Mouse (Mus musculus): ENCODE data around the gene Nlrp9c. TPM values are rescaled to one million over a fixed set of nuclear protein-coding genes. Genes with fewer than 3 reads are reported as not detected.
"Not testable (repeated sequence)": the region's sequence is repeated elsewhere in the genome, so short reads cannot be mapped to it uniquely, and the experiment has no call there.

Nlrp9c gene
- not detected for total RNA-seq (2021)
- long read RNA-seq, experiment 1, result 0 reads
- long read RNA-seq, experiment 2, result 0 reads

DNA sequence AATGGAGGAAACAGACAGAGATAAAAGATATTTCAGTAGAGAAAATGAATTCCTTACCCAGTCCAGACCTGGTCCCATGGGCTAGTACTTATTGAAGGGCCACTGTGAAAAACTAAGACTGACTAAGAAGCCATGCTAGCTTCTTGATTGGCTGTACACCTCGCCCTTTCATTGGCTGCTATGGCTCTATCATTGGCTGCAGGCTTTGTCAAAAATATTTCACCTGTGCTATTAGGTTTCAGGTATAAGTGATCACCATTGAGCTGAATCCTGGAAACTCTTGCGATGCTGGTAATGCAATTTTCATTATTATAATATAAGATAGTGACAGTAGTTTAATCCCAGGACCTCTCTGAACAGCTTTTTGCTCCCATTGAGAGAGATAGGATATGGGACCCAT lies at the start of gene Nlrp9c:
Gene Nlrp9c, minus strand, starts transcription at position 101 of the 400 bp plus-strand sequence.
- not testable (repeated sequence) for DNase-seq (ENCODE audit: low spot score in 2 of 2)

- no peak for DNase-seq (ENCODE audit: low spot score in 2 of 2)
These were observed 31.3 kb upstream of the Nlrp9c start, which contains the start of gene Nlrp4a for GRCm38 (mm10) chr7:26434813-26435212. Gene Nlrp4a (plus strand): TSS chr7:26435113.

DNA sequence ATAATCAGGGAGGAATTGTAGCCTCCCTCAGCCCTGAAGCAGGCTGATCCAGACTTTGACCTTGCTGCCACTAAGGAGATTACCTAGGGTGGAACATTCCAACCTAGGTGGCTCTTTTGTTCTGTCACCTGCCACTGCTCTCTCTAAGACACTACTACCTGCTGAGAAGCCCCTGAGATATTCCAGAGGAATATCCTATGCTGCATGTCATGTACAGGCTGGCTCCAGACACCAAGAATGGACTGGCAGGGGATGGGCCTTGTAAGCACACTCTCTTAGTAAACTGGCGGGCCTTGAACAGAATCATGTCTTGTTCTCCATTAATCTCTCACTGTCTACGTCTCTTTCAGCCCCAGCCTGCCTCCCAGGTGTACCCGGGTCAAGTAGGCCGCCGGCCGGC lies 11.7 kb downstream of the Nlrp9c start:
- not testable (repeated sequence) for DNase-seq (ENCODE audit: low spot score in 2 of 2)

- not testable (repeated sequence) for DNase-seq (ENCODE audit: low spot score in 2 of 2)
These were observed 12.4 kb downstream of the Nlrp9c start for GRCm38 (mm10) chr7:26391137-26391536.

DNA sequence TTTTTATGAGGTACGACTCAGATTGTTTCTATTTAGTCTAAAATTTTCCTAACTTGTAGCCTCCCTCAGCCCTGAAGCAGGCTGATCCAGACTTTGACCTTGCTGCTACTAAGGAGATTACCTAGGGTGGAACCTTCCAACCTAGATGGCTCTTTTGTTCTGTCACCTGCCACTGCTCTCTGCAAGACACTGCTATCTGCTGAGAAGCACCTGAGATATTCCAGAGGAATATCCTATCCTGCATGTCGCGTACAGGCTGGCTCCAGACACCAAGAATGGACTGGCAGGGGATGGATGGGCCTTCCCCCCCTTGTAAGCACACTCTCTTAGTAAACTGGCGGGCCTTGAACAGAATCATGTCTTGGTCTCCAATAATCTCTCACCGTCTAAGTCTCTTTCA lies 16.8 kb downstream of the Nlrp9c start:
- not testable (repeated sequence) for DNase-seq (ENCODE audit: low spot score in 2 of 2)

DNA sequence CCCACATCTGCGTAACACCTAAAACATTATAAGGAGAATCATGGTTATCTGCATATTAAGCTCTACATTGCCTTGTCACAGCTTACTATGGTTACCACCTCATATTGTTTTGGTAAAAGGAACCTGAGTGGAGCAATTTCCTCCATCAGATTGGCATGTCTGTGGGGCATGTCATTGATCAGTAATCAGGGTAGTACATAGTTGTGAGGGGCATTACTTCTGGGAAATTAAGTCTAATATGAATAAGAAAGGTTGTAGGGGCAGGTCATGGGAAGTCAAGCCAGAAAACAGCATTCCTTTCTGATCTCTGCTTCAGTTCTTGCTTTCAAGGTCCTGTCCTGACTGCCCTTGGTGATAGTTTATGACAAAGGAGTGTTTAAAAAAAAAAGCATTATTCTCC lies 22.7 kb downstream of the Nlrp9c start:
- no peak for DNase-seq (ENCODE audit: low spot score in 2 of 2)

DNA sequence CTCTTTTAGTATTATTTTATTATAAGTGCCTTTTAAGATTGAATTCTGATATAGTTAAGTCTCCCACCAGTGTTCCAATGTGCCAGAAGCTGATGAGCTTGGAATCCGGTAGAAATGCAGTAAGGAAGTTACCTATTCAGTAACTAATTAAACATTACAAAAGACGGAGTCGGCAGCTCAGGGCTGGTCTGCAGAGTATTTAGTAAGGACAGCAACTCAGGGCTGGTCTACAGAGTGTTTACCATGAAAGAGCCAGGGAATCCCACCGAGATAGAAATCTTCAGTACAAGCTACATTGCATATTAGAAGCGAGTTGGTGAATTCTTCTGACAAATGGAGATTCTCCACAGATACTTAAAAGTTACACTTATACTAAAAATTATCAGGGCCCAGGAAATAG lies 30.3 kb downstream of the Nlrp9c start:
- not testable (repeated sequence) for DNase-seq (ENCODE audit: low spot score in 2 of 2)

GRCm38 (mm10) chr7:26356719-26357118 lies 46.8 kb downstream of the Nlrp9c start:
- not testable (repeated sequence) for DNase-seq (ENCODE audit: low spot score in 2 of 2)

DNA sequence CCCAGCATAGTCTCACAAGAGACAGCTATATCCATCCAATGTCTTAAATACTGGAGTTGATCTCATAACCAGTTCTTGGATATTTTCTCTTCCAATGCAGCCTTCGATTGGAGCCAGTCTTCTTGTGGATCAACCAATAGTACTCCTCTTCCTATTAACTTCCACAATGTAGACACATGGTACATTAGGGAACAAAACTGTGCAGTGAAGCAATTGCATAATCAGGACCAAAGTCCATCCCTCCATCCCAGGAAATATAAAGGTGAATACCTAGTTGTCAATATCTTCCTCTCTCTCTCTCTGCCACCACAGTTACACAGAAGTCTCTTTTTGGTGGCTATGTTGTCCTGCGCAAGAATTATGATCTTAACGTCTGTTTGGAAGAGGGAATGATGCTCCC lies 51.2 kb downstream of the Nlrp9c start:
- DNase-seq (ENCODE audit: low spot score in 2 of 2), result not testable (repeated sequence)

GRCm38 (mm10) chr7:26350177-26350576 lies 53.3 kb downstream of the Nlrp9c start:
- not testable (repeated sequence) for DNase-seq (ENCODE audit: low spot score in 2 of 2)

DNA sequence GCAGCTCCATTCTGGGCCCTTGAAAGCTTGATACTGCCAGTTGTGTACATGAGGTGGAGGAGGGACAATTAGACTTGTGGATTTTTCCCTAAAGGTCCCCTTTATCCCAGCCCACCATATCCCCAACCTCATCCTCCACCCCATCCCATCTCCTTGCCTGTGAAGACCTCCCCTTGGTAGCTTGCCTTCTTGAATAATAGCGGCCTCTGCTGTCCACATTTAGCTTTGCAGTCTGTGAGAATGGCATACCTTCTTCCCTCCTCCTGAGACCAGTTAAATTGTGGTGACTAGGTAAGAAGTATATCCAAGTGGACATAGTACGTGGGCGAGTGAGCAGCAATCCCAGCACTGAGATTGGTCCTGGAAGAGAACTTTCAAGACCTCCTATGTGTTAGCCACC lies 83.1 kb downstream of the Nlrp9c start:
- not testable (repeated sequence) for DNase-seq (ENCODE audit: low spot score in 2 of 2)

- not testable (repeated sequence) for DNase-seq (ENCODE audit: low spot score in 2 of 2)
These were observed 87.7 kb downstream of the Nlrp9c start for GRCm38 (mm10) chr7:26315809-26316208.

- not testable (repeated sequence) for DNase-seq (ENCODE audit: low spot score in 2 of 2)
These were observed 88.3 kb downstream of the Nlrp9c start for GRCm38 (mm10) chr7:26315194-26315593.

DNA sequence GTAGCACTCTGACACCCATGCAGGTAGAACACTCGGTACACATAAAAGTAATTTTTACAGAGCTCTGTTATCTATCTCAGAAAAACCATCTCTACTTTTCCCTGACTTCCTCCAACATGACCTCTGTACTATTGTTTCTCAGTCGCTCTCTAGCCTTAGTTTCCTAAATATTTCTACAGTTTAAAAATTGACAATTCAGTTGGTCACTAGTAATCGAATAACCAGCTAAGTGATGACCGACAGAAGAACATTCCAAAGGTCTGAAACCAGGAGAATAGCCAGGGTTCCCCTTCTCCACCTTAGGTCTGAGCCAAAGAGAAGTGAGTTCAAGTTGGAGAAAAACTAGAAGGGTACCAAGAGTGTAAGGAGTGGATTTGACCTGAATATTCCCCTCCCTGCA lies 91.7 kb downstream of the Nlrp9c start:
- DNase-seq (ENCODE audit: low spot score in 2 of 2), result not testable (repeated sequence)

DNA sequence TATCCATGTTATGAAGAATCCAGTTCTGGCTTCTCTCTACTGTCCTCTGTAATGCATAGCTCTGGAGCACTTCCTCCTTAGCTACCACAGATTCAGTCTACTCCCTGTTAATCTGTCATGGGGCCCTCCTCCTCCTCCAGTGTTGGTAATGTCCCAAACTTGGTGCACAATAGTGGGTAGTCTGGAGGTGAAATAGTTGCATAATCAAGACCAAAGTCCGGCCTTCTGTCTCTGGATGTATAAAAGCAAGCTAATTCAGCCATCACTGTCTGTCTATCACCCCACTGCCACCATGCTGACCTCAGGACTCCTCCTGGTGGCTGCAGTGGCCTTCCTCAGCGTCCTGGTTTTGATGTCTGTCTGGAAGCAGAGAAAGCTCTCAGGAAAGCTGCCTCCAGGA lies 96.6 kb downstream of the Nlrp9c start, which contains the start of gene Cyp2a4:
Gene Cyp2a4, plus strand, starts transcription at position 244 of the 400 bp plus-strand sequence.
- DNase-seq (ENCODE audit: low spot score in 2 of 2), result not testable (repeated sequence)

DNA sequence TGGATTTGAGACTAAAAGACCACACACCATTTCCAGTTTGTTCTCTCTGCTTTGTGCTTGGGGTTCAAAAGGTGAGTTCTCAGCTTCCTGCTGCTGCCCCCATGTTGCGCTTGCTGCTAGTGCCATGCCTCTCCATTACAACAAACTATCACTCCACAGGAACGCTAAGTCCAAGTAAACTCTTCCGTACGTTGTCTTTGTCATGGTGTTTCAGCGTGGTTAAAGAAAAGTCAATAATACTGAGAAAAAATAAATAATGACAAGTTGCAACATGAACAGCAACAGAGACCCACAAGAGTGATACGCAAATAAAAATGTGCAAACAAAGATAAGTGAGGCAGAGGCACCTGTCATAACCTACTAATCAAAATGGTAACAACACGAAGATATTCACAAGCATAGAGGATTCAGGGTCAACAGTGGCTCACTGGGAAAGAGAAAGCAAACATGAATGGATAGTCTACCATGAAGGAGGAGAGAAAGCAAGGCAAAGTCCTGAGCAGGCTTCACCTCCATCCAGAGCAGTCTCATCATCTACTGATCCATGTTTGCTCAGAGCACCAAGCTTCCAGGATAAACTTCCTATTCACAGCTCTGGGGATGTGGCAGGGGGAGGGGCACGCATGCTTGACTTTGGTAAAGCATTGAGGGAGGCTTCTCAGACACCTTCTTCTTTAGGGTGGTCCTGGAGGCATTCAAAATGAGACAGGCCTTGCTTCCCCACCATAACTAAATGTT lies 99.9 kb downstream of the Nlrp9c start:
- DNase-seq (ENCODE audit: low spot score in 2 of 2), result not testable (repeated sequence)

Other genes with a start within 250 kb of the Nlrp9c start
- not detected for gene Cyp2b9, start 230.3 kb downstream of the Nlrp9c start, total RNA-seq (2021)
- gene Vmn1r184, start 143.4 kb downstream of the Nlrp9c start, total RNA-seq (2021), result not detected
- gene Cyp2a4, start 96.5 kb downstream of the Nlrp9c start, total RNA-seq (2021), result not detected
- gene Nlrp4a, start 31.4 kb upstream of the Nlrp9c start, total RNA-seq (2021), result not detected
- gene Nlrp9a, start 131.3 kb upstream of the Nlrp9c start, total RNA-seq (2021), result not detected
- not detected for gene Vmn1r185, start 214.8 kb upstream of the Nlrp9c start, total RNA-seq (2021)